Mouse (Mus musculus): ENCODE measurements around the gene Ttll12.

The Ttll12 gene

GRCm38 (mm10) chr15:83594513-83595363 lies at the start of gene Ttll12:
TSS of gene Ttll12 (minus strand) at chr15:83595157.
- peak; percentile 97 for DNase-seq (ENCODE audit: low spot score)

GRCm38 (mm10) chr15:83642518-83642917 lies 47.6 kb upstream of the Ttll12 start:
- DNase-seq (ENCODE audit: low spot score) = no peak

GRCm38 (mm10) chr15:83640208-83640607 lies 45.3 kb upstream of the Ttll12 start:
- no peak for DNase-seq (ENCODE audit: low spot score)

- DNase-seq (ENCODE audit: low spot score) = no peak
These were observed 44.2 kb upstream of the Ttll12 start for GRCm38 (mm10) chr15:83639160-83639559.

GRCm38 (mm10) chr15:83638196-83638899 lies 43.4 kb upstream of the Ttll12 start:
- no peak for DNase-seq (ENCODE audit: low spot score)

- DNase-seq (ENCODE audit: low spot score) = no peak
These were observed 41.8 kb upstream of the Ttll12 start for GRCm38 (mm10) chr15:83636759-83637158.

- no peak for DNase-seq (ENCODE audit: low spot score)
These were observed 40.3 kb upstream of the Ttll12 start for GRCm38 (mm10) chr15:83635251-83635650.

- no peak for DNase-seq (ENCODE audit: low spot score)
These were observed 39.1 kb upstream of the Ttll12 start for GRCm38 (mm10) chr15:83634076-83634475.

GRCm38 (mm10) chr15:83631071-83631470 lies 36.1 kb upstream of the Ttll12 start:
- DNase-seq (ENCODE audit: low spot score) = no peak

- DNase-seq (ENCODE audit: low spot score) = no peak
These were observed 34.8 kb upstream of the Ttll12 start for GRCm38 (mm10) chr15:83629716-83630115.

- no peak for DNase-seq (ENCODE audit: low spot score)
These were observed 31.2 kb upstream of the Ttll12 start for GRCm38 (mm10) chr15:83626142-83626645.

- peak; percentile 66 for DNase-seq (ENCODE audit: low spot score)
These were observed 20.3 kb upstream of the Ttll12 start for GRCm38 (mm10) chr15:83615245-83615644.

- peak; percentile 72 for DNase-seq (ENCODE audit: low spot score)
These were observed 12.3 kb upstream of the Ttll12 start for GRCm38 (mm10) chr15:83607115-83607802.

- no peak for DNase-seq (ENCODE audit: low spot score)
These were observed 11.7 kb upstream of the Ttll12 start for GRCm38 (mm10) chr15:83606700-83607099.

GRCm38 (mm10) chr15:83606216-83606615 lies 11.3 kb upstream of the Ttll12 start:
- DNase-seq (ENCODE audit: low spot score) = no peak

GRCm38 (mm10) chr15:83603426-83603825 lies 8.5 kb upstream of the Ttll12 start:
- DNase-seq (ENCODE audit: low spot score) = no peak

- DNase-seq (ENCODE audit: low spot score) = no peak
These were observed 8.1 kb upstream of the Ttll12 start for GRCm38 (mm10) chr15:83603046-83603396.

GRCm38 (mm10) chr15:83602372-83603045 lies 7.6 kb upstream of the Ttll12 start:
- no peak for DNase-seq (ENCODE audit: low spot score)

- DNase-seq (ENCODE audit: low spot score) = no peak
These were observed 6.2 kb upstream of the Ttll12 start for GRCm38 (mm10) chr15:83601185-83601584.

GRCm38 (mm10) chr15:83596833-83597232 lies 1.9 kb upstream of the Ttll12 start:
- DNase-seq (ENCODE audit: low spot score) = no peak

GRCm38 (mm10) chr15:83595364-83595711 lies 381 bp upstream of the Ttll12 start:
- DNase-seq (ENCODE audit: low spot score) = no peak
